Mouse (Mus musculus) MEL (cell line): ENCODE data around the gene Pkhd1.

ENCODE experiments used
- CHD2 ChIP-seq: IDR thresholded peaks from 2 replicates; pipeline ENCODE4 v1.6.1; 2011; ENCODE audit warnings: low read length, improper control_type of control experiment
- CTCF ChIP-seq, 3 experiments: IDR thresholded peaks in 2 of 3; conservative IDR thresholded peaks in 1 of 3; 2 replicates each; pipeline ENCODE4 v1.5.1; 2011 to 2012; ENCODE audit warnings: low read length in 3 of 3, low read depth in 2 of 3, mild to moderate bottlenecking in 2 of 3, improper control_type of control experiment in 1 of 3, inconsistent platforms in 1 of 3, mixed read lengths in 1 of 3, moderate library complexity in 1 of 3; ENCODE audit not compliant: control insufficient read depth in 1 of 3, insufficient read depth in 1 of 3, poor library complexity in 1 of 3, severe bottlenecking in 1 of 3
- E2F4 ChIP-seq: IDR thresholded peaks from 2 replicates; pipeline ENCODE4 v1.6.1; 2011; ENCODE audit warnings: low read depth, low read length, improper control_type of control experiment, borderline replicate concordance
- EP300 ChIP-seq, 2 experiments: IDR thresholded peaks; 2 replicates each; pipeline ENCODE4 v1.6.1; 2011; ENCODE audit warnings: improper control_type of control experiment in 2 of 2, low read length in 2 of 2, low read depth in 1 of 2, mild to moderate bottlenecking in 1 of 2
- GABPA ChIP-seq: IDR thresholded peaks from 2 replicates; pipeline ENCODE4 v1.6.1; 2012; ENCODE audit warnings: low read depth, mild to moderate bottlenecking, inconsistent platforms, low read length, improper control_type of control experiment, moderate library complexity
- HCFC1 ChIP-seq: IDR thresholded peaks from 2 replicates; pipeline ENCODE4 v1.6.1; 2012; ENCODE audit warnings: low read depth, mild to moderate bottlenecking, inconsistent platforms, low read length, improper control_type of control experiment, moderate library complexity
- MAX ChIP-seq: IDR thresholded peaks from 2 replicates; pipeline ENCODE4 v1.6.1; 2011; ENCODE audit warnings: low read length, improper control_type of control experiment
- MYC ChIP-seq: IDR thresholded peaks from 2 replicates; pipeline ENCODE4 v1.6.1; 2011; ENCODE audit warnings: low read depth, mild to moderate bottlenecking, low read length, improper control_type of control experiment, moderate library complexity
- NELFE ChIP-seq: IDR thresholded peaks from 2 replicates; pipeline ENCODE4 v1.6.1; 2011; ENCODE audit warnings: low read depth, low read length, improper control_type of control experiment
- POLR2A ChIP-seq, 2 experiments: IDR thresholded peaks; 2 replicates each; pipeline ENCODE4 v1.6.1; 2011 to 2012; ENCODE audit warnings: low read length in 2 of 2, mild to moderate bottlenecking in 2 of 2, control low read depth in 1 of 2, improper control_type of control experiment in 1 of 2, low read depth in 1 of 2, moderate library complexity in 1 of 2; ENCODE audit not compliant: control insufficient read depth in 1 of 2, insufficient read depth in 1 of 2, poor library complexity in 1 of 2
- POLR2AphosphoS2 ChIP-seq: IDR thresholded peaks from 2 replicates; pipeline ENCODE4 v1.6.1; 2011; ENCODE audit warnings: low read length, improper control_type of control experiment
- SMC3 ChIP-seq: IDR thresholded peaks from 2 replicates; pipeline ENCODE4 v1.6.1; 2011; ENCODE audit warnings: low read depth, low read length, improper control_type of control experiment
- TCF12 ChIP-seq: IDR thresholded peaks from 2 replicates; pipeline ENCODE4 v1.6.1; 2014; ENCODE audit warnings: low read depth, mild to moderate bottlenecking, inconsistent platforms, low read length, improper control_type of control experiment, moderate library complexity
- ZC3H11A ChIP-seq: IDR thresholded peaks from 2 replicates; pipeline ENCODE4 v1.6.1; 2012; ENCODE audit warnings: low read depth, mild to moderate bottlenecking, inconsistent platforms, low read length, improper control_type of control experiment

GRCm38 (mm10) chr1:20666233-20666632 lies 48.4 kb upstream of the Pkhd1 start:
- TF ChIP-seq EP300 (IDR thresholded peaks at IDR 0.05; ENCODE audit: low read depth in 1 of 2, low read length in 2 of 2) (no peak), GABPA (no peak), MYC (no peak), HCFC1 (no peak), SMC3 (no peak), POLR2A (IDR thresholded peaks at IDR 0.05; ENCODE audit: control insufficient read depth in 1 of 2, insufficient read depth in 1 of 2, low read depth in 1 of 2, low read length in 2 of 2, poor library complexity in 1 of 2) (no peak), CTCF (IDR thresholded peaks at IDR 0.05 in 2 of 3, conservative IDR thresholded peaks at IDR 0.05 in 1 of 3; ENCODE audit: control insufficient read depth in 1 of 3, insufficient read depth in 1 of 3, low read depth in 2 of 3, low read length in 3 of 3, poor library complexity in 1 of 3, severe bottlenecking in 1 of 3) (no peak), NELFE (no peak), ZC3H11A (no peak), POLR2AphosphoS2 (no peak), CHD2 (no peak), TCF12 (no peak), E2F4 (no peak), MAX (no peak)
